Mouse (Mus musculus) forebrain, postnatal 0 days (tissue): ENCODE results near the gene Tctn1. TPM values are rescaled to one million over a fixed set of nuclear protein-coding genes. Genes with fewer than 3 reads are reported as not detected.

ENCODE experiments used
- ATAC-seq: fragments of 200-750 bp; cut with Nextera tagmentation; 2 replicates; pipeline ENCODE4 v1.8.0; 2017; ENCODE audit warnings: mild to moderate bottlenecking, moderate library complexity
- DNase-seq: peaks from one replicate; pipeline ENCODE4 v3.0.0-alpha.2; 2015
- H3K27ac ChIP-seq: fragments of 300-500 bp; sonication (generic); 2 replicates; pipeline ENCODE4 v1.5.1; 2014; ENCODE audit warnings: low read depth, mild to moderate bottlenecking, antibody characterized with exemption, low read length, moderate library complexity, mixed read lengths
- H3K27me3 ChIP-seq: fragments of 300-500 bp; sonication (generic); 2 replicates; pipeline ENCODE4 v1.6.1; 2014; ENCODE audit warnings: mild to moderate bottlenecking, low read length, mixed read lengths; ENCODE audit not compliant: insufficient read depth
- H3K36me3 ChIP-seq: fragments of 300-500 bp; sonication (generic); 2 replicates; pipeline ENCODE4 v1.6.1; 2014; ENCODE audit warnings: mild to moderate bottlenecking, moderate library complexity; ENCODE audit not compliant: insufficient read depth
- H3K4me1 ChIP-seq: fragments of 300-500 bp; sonication (generic); 2 replicates; pipeline ENCODE4 v1.6.1; 2014; ENCODE audit warnings: antibody characterized with exemption; ENCODE audit not compliant: insufficient read depth
- H3K4me2 ChIP-seq: fragments of 300-500 bp; sonication (generic); 2 replicates; pipeline ENCODE4 v1.6.1; 2014; ENCODE audit warnings: low read depth, mild to moderate bottlenecking, moderate library complexity
- H3K4me3 ChIP-seq: fragments of 300-500 bp; sonication (generic); 2 replicates; pipeline ENCODE4 v1.5.1; 2014; ENCODE audit warnings: low read depth, low read length, mixed read lengths
- H3K9ac ChIP-seq: fragments of 300-500 bp; sonication (generic); 2 replicates; pipeline ENCODE4 v1.6.1; 2014; ENCODE audit warnings: mild to moderate bottlenecking
- H3K9me3 ChIP-seq: fragments of 300-500 bp; sonication (generic); 2 replicates; pipeline ENCODE4 v1.6.1; 2016; ENCODE audit warnings: low read length
- CTCF ChIP-seq: sonication (generic); IDR thresholded peaks from 2 replicates; pipeline ENCODE4 v1.5.1; 2016; ENCODE audit warnings: antibody characterized with exemption, control low read depth, low read depth
- WGBS: fragments of 180-500 bp; shearing (Covaris S2); extraction: QIAGEN DNeasy Blood & Tissue Kit; methylation state at CpG from one replicate; pipeline ENCODE4 v1.1.7; 2014; 5-methylcytosine and 5-hydroxymethylcytosine counted together
- polyA plus RNA-seq: library from polyadenylated mRNA; unstranded; fragments of >200 nt; fragmentation: Nextera tagmentation; extraction: Ambion mirVana; gene quantifications from 2 replicates; pipeline ENCODE4 v1.2.1, GENCODE M21; 2015
- total RNA-seq: library from RNA; depleted of rRNA; stranded (reverse); fragments of >200 nt; gene quantifications from 2 replicates; pipeline ENCODE4 v1.2.3, GENCODE M21; 2014

Gene Tctn1
- total and polyA plus RNA-seq, 2 experiments from 2014 or later: 4.3 to 31.2 TPM

GRCm38 (mm10) chr5:122278946-122279345 is 14.7 kb upstream of the Tctn1 start:
- Histone ChIP-seq H3K36me3 (no peaks in the 10 kb centered on the region), H3K9ac (no peak overlapping the region), H3K9me3 (no peaks in the 10 kb centered on the region), H3K4me1 (no peaks in the 10 kb centered on the region), H3K4me3 (no peak overlapping the region), H3K4me2 (no peak overlapping the region), H3K27ac (no peak overlapping the region), H3K27me3 (no peaks in the 10 kb centered on the region)
- TF ChIP-seq CTCF: no peak
- no peak for ATAC-seq
- 68% methylated on average over 7 of the region's 7 CpGs for WGBS
- DNase-seq: no peak

- no peak for DNase-seq
- H3K27me3 ChIP-seq: no peaks in the 10 kb centered on the region
- H3K4me1 ChIP-seq: no peaks in the 10 kb centered on the region
- TF ChIP-seq CTCF: no peak
- no peak; the same call in 1 of the 2 replicates for ATAC-seq
- H3K4me3 ChIP-seq: no peak overlapping the region
- no peak overlapping the region for H3K27ac ChIP-seq
- H3K9ac ChIP-seq: no peak overlapping the region
- H3K36me3 ChIP-seq: no peaks in the 10 kb centered on the region
- no peak overlapping the region for H3K4me2 ChIP-seq
- 9% methylated on average over 5 of the region's 5 CpGs for WGBS
- no peaks in the 10 kb centered on the region for H3K9me3 ChIP-seq
Observed at GRCm38 (mm10) chr5:122274785-122275184, 10.5 kb upstream of the Tctn1 start.

GRCm38 (mm10) chr5:122272821-122273220 is 8.6 kb upstream of the Tctn1 start:
- no peak overlapping the region for H3K4me3 ChIP-seq
- WGBS: 93% methylated on average over 5 of the region's 5 CpGs
- TF ChIP-seq CTCF: no peak
- DNase-seq (no peak), ATAC-seq (no peak)
- H3K9ac ChIP-seq: no peak overlapping the region
- H3K4me1 ChIP-seq: no peaks in the 10 kb centered on the region
- H3K27ac ChIP-seq: no peak overlapping the region
- no peaks in the 10 kb centered on the region for H3K36me3 ChIP-seq
- no peaks in the 10 kb centered on the region for H3K27me3 ChIP-seq
- H3K9me3 ChIP-seq: no peaks in the 10 kb centered on the region
- H3K4me2 ChIP-seq: no peak overlapping the region

GRCm38 (mm10) chr5:122268858-122269604 is 4.8 kb upstream of the Tctn1 start:
- no peak overlapping the region for H3K4me2 ChIP-seq
- H3K27ac ChIP-seq: no peak overlapping the region
- H3K27me3 ChIP-seq: no peaks in the 10 kb centered on the region
- DNase-seq: no peak
- no peak overlapping the region for H3K4me3 ChIP-seq
- 75% methylated on average over 12 of the region's 12 CpGs for WGBS
- no peaks in the 10 kb centered on the region for H3K36me3 ChIP-seq
- ATAC-seq: no peak
- H3K4me1 ChIP-seq: no peaks in the 10 kb centered on the region
- H3K9ac ChIP-seq: no peak overlapping the region
- no peak for TF ChIP-seq CTCF
- H3K9me3 ChIP-seq: no peaks in the 10 kb centered on the region

- 31% methylated on average over 5 of the region's 5 CpGs for WGBS
- Histone ChIP-seq H3K9ac (no peak overlapping the region), H3K27me3 (no peaks in the 10 kb centered on the region), H3K27ac (no peak overlapping the region), H3K36me3 (no peaks in the 10 kb centered on the region), H3K4me1 (no peaks in the 10 kb centered on the region), H3K4me3 (no peak overlapping the region), H3K9me3 (no peaks in the 10 kb centered on the region), H3K4me2 (no peak overlapping the region)
- peak; percentile 79 for DNase-seq
- ATAC-seq: no peak
- TF ChIP-seq CTCF: peak; percentile 81
Observed at GRCm38 (mm10) chr5:122267899-122268298, 3.6 kb upstream of the Tctn1 start.

GRCm38 (mm10) chr5:122267136-122267535 is 2.9 kb upstream of the Tctn1 start:
- DNase-seq (no peak), ATAC-seq (no peak)
- Histone ChIP-seq H3K4me3 (no peak overlapping the region), H3K27me3 (no peaks in the 10 kb centered on the region), H3K4me2 (no peak overlapping the region), H3K9me3 (no peaks in the 10 kb centered on the region), H3K4me1 (no peaks in the 10 kb centered on the region), H3K9ac (no peak overlapping the region), H3K27ac (no peak overlapping the region), H3K36me3 (no peaks in the 10 kb centered on the region)
- TF ChIP-seq CTCF: no peak
- 81% methylated on average over 7 of the region's 7 CpGs for WGBS

GRCm38 (mm10) chr5:122265942-122266341 is 1.7 kb upstream of the Tctn1 start:
- WGBS: 97% methylated on average over 2 of the region's 2 CpGs
- TF ChIP-seq CTCF: peak; percentile 33

More at GRCm38 (mm10) chr5:122265942-122266341, 1.7 kb upstream of the Tctn1 start:
- DNase-seq (no peak), ATAC-seq (no peak)
- H3K9ac ChIP-seq: no peak overlapping the region
- no peak overlapping the region for H3K27ac ChIP-seq
- H3K36me3 ChIP-seq: no peaks in the 10 kb centered on the region
- no peak overlapping the region for H3K4me3 ChIP-seq
- H3K4me1 ChIP-seq: no peaks in the 10 kb centered on the region
- no peaks in the 10 kb centered on the region for H3K27me3 ChIP-seq
- no peak overlapping the region for H3K4me2 ChIP-seq
- H3K9me3 ChIP-seq: no peaks in the 10 kb centered on the region
